Mouse (Mus musculus) right cerebral cortex, postnatal 4 days (tissue): ENCODE measurements around the gene Adgrb3.
"Not testable (repeated sequence)": the region's sequence is repeated elsewhere in the genome, so short reads cannot be mapped to it uniquely, and the experiment has no call there.

Source experiments
- DNase-seq: peaks from one replicate; pipeline ENCODE4 v3.0.0-alpha.2; 2022

The Adgrb3 gene

DNA sequence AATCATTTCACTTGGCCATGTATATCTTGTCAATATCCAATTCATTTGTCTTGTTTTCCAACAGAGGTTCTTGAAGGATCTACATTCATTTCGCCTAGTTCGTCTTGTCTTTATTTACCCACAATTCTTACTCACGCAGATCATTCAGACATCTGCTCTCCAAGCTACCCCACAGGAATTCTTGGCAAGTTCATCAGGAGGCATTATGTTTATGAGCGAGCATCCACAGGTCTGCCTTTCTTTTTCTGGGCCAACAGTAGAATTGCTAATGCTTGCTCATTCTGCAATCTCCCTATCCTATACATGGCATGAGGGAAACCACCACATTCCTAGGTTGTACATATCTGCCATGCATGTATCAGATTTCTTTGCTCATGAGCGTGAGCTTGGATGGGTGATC, 99.7 kb downstream of the Adgrb3 start:
- no peak for DNase-seq

GRCm38 (mm10) chr1:25711474-25711873, 118.0 kb downstream of the Adgrb3 start:
- no peak for DNase-seq

- DNase-seq = no peak
These were observed 123.2 kb downstream of the Adgrb3 start for GRCm38 (mm10) chr1:25706299-25706698.

DNA sequence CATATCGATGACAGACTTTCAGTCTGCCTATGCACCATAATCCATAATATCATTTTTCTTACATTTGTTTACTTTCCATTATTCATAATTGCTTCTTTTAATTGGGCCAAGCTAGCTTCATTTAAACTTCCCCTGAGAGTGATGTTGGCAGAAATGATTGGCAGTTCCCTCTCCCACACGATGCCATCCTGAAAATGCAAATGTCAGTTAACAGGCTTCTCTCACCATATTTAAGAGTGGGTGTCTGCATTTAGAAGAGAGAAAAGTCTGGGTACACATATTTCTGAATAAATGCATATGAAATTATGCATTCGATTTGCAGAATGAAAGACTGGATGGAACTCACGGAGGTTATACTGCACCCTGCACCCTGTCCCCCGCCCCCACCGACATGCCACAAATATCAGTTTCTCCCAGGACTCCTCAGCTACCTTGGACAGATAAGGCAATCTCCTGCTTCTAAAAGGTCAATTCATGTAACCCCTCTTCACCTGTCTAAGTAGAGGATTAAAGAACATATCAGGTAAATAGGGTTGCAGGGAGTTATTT, 130.7 kb downstream of the Adgrb3 start:
- DNase-seq = no peak

DNA sequence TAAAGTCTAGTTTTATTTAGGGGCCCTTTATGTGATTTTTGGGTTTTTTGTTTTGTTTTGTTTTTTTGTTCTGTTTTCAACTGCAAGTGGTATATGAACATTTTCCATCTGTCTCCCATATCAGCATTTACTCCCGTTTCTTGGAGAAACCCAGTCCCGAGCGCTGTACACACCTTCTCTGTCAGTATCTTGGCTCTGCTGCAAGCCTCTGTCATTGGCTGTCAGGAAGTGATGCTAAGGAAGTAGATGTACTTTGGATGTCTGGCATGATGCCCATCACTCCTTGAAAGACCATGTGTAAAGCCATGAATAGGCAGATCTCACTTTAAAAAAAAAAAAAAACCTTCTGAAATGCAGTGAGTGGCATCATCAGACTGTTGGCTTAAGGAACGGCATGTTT, 132.3 kb downstream of the Adgrb3 start:
- DNase-seq = peak; percentile 20

DNA sequence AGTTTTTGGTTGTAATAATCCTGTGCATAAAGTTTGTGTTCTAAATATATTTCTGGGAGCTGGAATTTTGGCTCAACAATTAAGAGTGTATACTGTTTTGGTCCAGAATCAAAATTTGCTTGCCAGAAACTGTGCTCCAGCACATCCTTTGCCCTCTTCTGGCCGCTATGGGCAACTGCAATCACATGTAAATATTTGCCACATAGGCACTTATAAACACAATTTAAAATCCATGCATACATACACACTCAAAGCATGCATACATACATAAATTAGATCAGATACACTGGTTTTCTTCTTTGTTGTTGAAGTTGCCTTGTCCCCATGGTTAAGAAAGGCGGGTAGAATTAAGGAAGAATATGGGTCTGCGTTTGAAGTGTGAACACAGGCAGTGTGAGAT, 132.7 kb downstream of the Adgrb3 start:
- DNase-seq = no peak

- no peak for DNase-seq
These were observed 147.4 kb downstream of the Adgrb3 start for GRCm38 (mm10) chr1:25682118-25682517.

- no peak for DNase-seq
These were observed 149.9 kb downstream of the Adgrb3 start for GRCm38 (mm10) chr1:25679656-25680055.

- no peak for DNase-seq
These were observed 176.8 kb downstream of the Adgrb3 start for GRCm38 (mm10) chr1:25652717-25653116.

DNA sequence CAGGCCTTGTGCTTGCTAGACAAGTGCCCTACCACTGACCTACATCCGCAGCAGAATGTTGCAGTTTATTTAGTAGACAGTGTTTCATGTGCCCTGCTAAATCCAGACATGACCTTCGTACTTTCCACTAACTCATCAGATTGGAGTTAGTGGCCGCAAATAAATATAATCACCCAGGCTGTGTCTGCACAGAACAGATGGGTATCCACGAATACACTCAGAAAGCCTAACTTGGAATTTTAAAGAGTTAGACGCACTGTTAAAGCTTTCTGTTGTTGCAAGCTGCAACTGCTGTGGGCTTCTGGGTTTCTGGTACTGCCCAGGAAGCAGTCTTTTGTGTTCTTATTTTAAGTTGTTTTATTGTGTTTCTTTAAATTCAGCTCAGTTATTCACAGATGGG, 185.3 kb downstream of the Adgrb3 start:
- DNase-seq = no peak

- no peak for DNase-seq
These were observed 208.0 kb downstream of the Adgrb3 start for GRCm38 (mm10) chr1:25621458-25621857.

- DNase-seq = no peak
These were observed 212.6 kb downstream of the Adgrb3 start for GRCm38 (mm10) chr1:25616954-25617353.

GRCm38 (mm10) chr1:25610776-25611175, 218.7 kb downstream of the Adgrb3 start:
- DNase-seq = not testable (repeated sequence)

GRCm38 (mm10) chr1:25598941-25599340, 230.6 kb downstream of the Adgrb3 start:
- no peak for DNase-seq

GRCm38 (mm10) chr1:25588568-25589118, 240.9 kb downstream of the Adgrb3 start:
- no peak for DNase-seq

- DNase-seq = no peak
These were observed 247.8 kb downstream of the Adgrb3 start for GRCm38 (mm10) chr1:25581698-25582097.

DNA sequence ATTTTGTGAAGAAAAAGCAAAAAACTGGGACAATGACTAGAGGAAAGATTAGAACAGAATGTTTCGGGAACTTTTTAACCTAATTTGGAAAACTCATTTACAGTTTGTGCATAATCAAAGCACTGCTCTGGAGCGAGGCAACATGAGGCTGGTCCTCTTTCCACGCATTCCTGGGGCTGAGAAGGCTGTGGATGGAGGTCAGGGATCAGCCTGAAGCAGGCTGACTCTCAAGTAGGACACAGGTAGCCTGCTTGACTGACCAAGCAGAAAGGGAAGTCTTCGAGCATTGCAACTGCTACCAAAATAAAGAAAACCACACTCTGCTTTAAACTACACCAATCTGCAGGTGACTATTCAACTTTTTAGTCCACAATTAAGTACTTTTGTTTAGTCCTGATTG, 251.7 kb downstream of the Adgrb3 start:
- no peak for DNase-seq

- DNase-seq = no peak
These were observed 252.9 kb downstream of the Adgrb3 start for GRCm38 (mm10) chr1:25576598-25576997.

DNA sequence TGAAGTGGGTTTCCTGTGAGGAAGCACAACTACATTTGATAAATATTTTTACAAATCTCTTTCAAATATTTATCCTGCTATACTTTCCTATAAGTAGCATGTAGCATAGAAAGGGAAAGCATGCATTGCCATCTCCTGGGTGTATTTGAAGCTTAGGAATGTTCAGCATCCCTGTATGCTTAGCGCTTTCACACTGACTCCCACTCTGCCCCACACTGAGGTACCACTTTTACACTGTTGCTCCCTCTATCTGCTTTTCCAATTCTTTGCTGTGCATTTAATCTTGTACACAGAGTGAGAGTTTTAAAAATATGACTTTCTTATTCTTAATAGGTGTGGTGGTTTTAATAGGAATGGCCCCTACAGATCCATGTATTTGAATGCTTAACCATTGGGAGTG, 261.4 kb downstream of the Adgrb3 start:
- no peak for DNase-seq

DNA sequence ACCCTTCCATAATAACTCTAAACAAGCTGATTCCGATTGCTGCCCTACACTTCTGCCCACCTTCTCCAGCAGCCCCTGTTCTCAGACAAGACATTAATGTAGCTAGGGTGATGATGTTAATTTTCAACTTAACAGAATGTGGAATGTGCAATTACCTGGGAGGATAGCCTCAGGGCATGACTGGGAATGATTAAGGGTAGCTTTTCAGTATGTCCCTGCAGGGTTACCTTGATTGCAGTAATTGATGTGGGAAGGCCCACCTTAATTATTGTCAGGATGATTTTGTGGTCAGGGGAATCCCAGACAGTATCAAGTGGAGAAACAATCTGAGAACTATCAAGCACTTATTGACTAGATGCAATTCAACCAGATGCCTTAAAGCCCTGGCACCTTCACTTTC, 283.4 kb downstream of the Adgrb3 start:
- no peak for DNase-seq

DNA sequence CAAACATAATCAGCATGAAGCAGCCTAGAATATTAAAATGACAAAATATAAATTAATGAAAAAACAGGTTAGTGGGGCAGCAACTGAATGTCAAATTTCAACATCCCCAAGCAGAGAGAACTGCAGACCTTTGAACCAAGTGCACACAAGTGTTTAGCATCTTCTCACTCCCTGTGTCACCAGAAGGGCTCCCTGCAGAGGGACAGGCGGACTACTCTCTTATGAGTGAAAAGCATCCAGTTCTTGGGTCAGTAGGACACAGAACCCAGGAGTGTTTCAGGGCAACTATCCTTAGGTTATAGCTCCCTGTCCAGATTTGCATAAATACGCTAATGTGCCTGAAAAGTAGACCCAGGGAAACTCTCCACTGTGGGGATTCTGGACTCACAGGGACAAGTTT, 285.6 kb downstream of the Adgrb3 start:
- DNase-seq = no peak

DNA sequence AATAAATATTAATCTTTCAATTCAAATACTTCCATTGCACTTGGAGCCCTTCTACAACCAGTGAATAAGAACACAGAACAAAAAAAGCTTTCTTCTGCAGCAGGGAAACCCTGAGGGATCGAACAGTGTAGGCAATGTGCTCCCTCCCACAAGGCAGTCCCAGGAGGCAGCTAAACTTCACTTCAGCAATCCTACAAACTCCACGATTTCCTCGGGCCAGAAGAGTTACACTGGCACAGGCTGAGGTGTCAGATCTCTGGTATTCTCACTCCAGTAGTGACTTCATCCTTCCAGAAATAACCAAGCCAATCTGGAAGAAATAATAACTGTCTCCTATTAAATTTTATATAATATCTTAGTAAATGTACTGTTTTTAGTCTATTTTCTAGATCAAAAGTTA, 286.6 kb downstream of the Adgrb3 start:
- DNase-seq = no peak

DNA sequence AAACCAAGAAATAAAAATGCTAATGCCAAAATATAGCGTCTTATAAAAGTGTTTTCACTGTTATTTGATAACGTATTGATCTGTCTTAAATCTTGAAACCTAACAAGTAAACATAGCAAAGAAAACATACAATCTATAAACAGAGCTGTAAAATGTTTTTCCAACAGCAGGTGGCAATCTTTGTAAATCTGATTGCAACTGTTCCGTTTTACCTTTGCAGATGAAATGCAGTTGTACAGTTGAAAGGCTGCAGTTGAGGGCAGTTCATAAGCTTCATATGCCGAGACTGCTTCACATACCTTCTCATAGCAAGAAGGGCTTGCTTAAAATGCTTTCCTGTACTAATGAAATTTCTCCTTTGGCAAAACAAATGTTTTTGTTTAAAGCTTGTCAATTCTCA, 302.5 kb downstream of the Adgrb3 start:
- DNase-seq = no peak

- no peak for DNase-seq
These were observed 319.0 kb downstream of the Adgrb3 start for GRCm38 (mm10) chr1:25510321-25511055.

- DNase-seq = peak; percentile 53
These were observed 325.2 kb downstream of the Adgrb3 start for GRCm38 (mm10) chr1:25504313-25504712.
